Mouse (Mus musculus) urinary bladder, adult 2 months (tissue): ENCODE results near the gene Azin2. TPM values are rescaled to one million over a fixed set of nuclear protein-coding genes. Genes with fewer than 3 reads are reported as not detected.

Experiments used
- DNase-seq: peaks from one replicate; pipeline ENCODE4 v3.0.0; 2022; ENCODE audit warnings: low spot score
- polyA plus RNA-seq: library from polyadenylated mRNA; depleted of rRNA; stranded (reverse); fragments of >200 nt; gene quantifications from 2 replicates; pipeline ENCODE4 v1.2.3, GENCODE M21; 2012; rRNA removed

Gene Azin2
- 18.8 and 18.9 TPM in 2 replicates for polyA plus RNA-seq

DNA sequence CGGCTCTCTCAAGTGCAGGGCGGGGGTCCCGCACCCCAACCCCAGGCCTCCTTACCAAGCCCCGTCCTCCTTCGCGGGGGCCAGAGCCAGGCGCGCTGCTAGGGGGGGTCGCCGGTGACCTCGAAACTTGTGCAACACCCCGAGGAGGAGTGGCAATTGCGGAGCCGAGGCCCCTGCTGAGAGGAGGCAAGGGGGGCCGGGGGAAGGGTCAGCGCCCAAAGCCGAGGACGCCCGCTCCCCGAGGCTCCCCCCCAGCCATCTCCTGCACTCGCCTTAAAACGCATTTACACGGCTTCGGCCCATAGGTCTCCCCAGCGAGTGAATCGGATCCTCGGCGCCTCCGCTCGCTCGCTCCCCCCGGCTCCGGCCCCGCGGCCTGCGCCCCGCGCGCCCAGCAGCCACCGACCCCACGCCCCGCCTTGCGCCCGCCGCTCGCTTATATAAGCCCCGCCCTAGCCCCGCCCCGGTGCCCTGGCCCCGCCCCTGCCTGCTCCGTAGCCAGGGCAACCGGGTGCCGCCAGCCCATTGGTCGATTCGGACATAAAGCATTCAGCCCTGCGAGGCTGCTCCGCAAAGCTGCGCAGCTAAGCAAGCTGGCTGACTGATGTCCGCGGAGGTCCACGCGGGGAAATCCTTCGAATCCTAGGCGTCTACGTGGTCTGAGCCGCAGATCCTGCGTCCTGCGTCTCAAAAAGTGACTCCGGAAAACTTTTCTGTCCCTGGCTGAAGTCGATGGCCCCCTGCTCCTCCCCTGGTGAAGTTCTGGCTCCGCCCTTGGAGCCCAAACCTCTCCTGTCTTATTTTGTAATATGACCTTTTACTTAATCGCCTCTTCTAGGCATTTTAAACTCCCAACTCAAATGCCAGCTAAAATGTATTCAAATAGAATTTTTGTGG lies at the start of gene Azin2:
Gene Azin2, minus strand, starts transcription at position 414 of the 897 bp plus-strand sequence.
- peak; percentile 91 for DNase-seq

DNA sequence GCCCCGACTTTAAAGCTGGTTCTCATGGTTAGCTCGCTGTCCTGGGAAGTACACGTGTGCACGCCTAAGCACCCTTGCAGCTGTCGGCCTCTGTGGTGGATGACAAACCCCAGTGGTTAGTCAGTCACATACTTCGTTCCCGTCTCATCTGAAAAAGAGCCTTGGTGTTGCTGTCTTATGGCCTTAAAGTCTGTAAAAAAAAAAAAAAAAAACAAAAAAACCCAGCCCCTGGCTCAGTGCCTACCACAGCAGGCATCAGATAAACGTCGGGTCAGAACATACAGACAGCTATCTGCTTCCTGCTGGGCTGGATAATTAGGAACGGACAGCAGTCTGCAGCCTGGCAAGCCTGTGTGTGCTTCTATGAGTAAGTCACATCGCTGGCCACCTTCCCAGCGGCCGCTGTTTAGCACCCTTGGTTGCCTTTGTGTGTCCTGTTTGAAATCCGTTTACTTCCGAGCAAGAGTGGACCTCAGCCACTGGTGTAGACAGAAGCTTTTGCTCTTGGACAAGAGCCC lies 49.4 kb upstream of the Azin2 start:
- DNase-seq: no peak

DNA sequence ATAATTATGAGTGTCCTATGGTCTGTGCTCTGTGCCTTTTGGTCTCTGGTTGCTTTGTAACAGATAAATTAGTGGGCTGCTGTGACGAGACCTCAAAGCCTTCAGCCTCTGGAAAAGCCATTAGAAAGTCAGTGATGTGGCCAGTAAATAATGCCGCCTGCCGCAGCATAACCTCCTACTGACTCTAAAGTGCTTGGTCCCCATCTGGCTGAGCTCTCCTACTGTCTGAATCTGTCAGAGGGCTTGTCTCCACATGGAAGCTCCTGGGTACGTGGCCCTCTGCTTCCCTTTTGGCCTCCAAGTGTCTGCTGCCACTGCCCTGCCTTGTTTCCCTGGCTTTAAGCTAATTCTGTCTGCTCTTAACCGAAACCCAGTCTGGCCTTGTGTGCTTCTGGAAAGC lies 47.3 kb upstream of the Azin2 start:
- no peak for DNase-seq

DNA sequence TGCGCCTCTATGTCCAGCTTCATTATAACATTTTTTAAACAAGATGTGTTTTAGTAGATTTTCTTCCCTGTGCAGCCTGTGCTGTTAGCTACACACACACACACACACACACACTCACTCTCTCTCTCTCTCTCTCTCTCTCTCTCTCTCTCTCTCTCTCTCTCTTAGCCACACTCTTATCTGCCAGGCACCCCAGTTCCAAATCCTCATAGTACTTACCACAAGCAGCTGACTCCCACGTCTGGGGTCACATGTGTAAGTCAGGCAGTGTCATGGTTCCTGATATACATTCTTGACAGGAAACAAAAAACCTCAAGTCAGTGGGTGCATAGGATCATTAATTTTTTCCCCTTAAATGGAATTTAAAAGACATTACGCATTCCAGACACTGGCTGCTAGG lies 46.4 kb upstream of the Azin2 start:
- DNase-seq: no peak

DNA sequence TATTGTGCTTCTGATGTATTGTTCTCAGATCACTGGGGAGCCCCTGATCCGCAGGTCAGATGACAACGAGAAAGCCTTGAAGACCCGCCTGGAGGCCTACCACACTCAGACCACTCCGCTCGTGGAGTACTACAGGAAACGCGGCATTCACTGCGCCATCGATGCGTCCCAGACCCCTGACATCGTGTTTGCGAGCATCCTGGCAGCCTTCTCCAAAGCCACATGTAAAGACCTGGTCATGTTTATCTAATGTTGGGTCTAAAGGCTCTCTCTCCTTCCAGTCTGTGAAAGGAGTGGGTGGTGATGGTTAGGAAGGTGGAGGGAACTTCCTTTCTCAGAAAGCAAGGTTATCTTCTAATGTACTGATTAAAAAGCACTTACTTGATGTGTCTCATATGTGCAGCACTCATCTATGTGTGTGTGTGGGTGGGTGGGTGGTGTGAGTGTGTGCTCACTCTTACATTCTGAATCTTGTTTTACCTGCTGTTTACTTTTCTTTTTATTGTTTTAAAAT lies 45.8 kb upstream of the Azin2 start:
- no peak for DNase-seq

DNA sequence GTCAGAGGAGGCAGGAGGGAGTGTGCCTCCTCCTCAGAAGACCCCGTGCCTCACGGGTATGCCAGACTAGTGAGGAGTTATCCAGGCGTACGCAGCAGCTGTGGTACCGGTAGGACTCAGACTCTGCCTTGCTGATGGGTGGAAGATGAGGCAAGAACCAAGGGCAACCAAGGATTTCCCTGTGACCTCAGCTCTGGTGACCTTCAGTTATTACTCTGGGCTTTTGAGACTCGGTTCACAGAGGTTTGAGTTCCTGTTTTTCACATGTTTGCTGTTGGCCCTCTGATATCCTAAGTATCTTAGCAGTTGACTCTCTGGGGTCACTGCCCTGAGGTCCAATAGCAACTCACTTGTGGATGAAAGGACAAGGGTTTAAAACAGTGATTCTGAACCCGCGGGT lies 41.5 kb upstream of the Azin2 start:
- no peak for DNase-seq

DNA sequence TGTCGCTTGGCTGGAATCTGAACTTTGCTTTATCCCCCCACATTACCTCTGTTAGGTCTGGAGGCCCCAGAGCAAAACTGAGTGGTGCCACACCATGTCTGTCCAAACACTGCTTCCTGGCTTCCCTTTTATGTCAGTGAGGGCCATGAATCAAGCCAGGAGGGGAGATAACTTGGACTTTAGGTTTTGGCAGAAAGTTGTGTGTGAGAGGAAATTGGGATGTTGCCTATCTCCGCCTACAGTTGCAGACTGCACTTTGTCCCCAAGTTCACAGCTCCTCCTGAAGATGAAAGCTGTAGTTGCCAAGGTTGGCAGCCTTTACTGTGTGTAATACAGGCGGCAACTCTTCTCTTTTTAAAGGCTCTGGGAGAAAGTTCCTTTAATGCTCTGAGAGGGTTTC lies 38.5 kb upstream of the Azin2 start:
- no peak for DNase-seq

DNA sequence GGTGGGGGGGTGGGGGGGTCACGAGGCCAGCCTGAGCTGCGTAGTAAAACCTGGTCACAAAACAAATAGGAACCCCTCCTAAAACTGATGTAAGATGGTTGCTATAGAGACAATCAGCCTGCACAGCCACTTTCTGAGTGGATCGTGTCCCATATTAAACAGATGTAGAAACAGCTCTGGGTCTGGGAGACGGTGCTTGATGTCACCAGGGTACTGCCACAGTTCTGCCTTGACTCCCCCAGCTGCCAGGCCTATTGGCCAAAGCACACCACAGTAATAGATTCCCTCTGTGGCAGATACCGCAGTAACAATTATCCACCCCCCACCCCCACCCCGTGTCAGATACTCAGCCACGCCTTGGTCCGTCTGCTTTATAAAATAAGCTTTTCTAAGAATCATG lies 36.2 kb upstream of the Azin2 start:
- no peak for DNase-seq

DNA sequence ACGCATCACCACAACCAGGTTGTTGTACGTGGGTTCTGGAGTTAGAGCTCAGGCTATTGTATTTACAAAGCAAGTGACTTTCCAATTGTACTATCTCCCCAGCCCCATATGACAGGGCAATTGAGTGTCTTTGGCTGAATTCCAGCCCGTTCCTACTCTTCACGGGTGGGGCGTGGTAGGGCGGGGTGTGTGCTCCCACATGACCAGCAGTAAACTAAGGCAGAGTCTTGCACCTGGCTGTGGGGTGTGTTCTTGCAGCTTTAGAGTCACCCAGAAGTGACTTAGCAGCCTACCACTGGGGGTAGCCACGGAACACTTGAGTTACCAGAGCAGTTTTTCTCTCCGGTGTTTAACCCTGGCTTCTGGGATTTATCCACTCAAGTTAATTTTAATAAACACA lies 35.0 kb upstream of the Azin2 start:
- no peak for DNase-seq

DNA sequence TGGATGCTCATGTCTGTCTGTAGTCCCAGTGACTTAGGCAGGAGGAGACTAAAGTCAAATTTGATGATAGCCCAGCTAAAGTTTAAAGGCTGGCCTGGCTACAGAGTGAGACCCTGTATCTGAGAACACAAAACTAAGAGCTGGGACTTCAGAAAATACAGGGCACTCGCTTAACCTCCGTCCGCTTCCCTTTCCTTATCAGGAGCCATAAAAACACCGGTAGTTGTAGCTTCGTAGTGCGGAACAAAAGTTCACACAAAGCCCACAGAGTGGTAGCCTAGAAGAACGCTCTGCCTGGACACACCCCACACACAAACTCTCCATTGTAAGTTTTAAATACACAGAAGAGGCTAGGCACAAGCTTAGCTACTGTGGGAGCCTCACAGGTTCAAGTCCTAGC lies 33.0 kb upstream of the Azin2 start:
- DNase-seq: no peak

DNA sequence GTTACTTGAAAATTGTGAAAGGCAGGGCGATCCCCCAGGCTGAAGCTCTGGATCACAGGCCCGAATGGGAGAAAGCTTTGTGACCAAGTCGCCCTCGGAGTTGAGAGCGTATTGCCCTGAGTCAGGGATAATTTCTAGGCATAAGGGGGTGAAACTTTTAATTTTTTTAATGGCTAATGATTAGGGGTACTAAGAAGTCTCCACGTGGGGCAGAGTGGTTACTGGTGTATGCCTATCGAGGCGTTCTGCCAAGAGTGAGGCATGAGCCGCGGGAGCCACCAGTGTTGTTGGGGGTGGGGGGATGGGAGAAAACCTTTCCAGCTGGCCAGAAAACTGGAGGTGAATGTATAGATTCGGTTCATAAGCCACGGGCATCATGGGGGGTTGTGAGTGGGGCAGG lies 31.4 kb upstream of the Azin2 start:
- DNase-seq: no peak

DNA sequence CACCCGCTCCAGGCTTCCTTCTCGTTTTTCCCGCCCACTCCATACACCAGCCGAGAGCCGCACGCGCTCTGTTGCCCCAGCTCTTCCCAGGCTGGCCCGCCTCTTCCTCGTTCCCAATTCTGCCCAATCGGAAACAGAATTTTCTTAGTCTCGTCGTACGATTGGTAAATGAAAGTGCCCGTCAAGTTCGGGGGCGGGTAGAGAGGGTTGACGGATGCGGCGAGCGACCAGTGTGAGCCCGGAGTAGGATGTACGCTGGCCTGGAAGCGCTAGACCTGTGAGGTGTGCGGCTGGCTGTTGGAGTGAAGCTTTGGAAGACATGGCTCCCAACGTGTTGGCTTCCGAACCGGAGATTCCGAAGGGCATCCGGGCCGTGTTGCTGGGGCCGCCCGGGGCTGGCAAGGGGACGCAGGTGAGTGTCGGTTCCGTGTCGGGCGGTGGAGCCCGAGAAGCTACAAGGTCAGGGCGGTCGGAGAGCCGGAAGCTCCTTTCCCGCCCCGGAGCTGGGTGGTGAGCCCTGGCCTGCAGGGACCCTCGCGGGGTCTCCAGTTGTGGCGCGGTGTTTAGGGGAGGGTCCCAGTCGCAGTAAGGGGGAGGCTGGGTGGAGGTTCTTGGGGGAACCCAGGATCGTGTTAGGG lies 30.9 kb upstream of the Azin2 start:
- DNase-seq: peak; percentile 84

DNA sequence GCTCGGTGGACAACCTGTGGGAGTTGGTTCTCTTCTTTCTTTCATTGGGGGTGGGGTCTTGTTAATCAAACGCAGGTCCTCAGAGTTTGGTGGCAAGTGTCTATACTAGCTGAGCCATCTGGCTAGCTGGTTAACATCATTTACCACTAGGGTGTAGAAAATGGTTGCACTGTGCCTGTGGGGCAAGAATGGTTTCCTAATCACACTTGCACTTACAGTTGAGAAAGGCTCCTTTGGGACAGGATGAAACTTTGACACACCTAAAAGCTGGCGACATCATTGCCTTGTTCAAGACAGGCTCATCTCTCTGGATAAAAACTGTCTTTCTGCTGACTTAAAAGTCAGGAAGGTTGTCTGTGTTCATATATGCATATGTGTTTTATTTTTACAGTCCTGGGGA lies 29.9 kb upstream of the Azin2 start:
- no peak for DNase-seq

DNA sequence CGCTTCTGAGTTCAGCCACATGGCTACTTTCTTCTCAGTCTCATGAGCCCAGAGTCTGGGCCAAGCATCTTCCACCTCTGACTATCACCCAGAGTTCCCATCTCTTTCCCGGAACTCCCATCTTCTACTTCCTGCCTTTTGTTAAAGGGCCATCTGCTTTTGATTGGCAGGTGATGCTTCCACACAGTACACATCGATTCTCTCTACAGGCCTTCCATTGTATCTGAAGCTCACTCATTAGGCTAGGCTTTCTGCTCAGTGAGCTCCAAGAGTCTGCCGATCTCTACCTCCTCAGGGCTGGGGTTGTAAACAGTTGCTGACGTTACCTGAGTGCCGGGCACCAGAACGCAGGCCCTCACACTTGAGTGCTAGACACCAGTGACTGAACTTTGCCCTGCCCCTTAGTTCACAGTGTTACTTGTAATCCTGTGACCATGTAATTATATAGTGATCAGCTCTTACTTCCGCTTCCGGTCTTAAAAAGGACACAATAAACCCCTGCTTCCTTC lies 29.3 kb upstream of the Azin2 start, which contains the start of gene Ak2:
Gene Ak2, plus strand, starts transcription at position 459 of the 509 bp plus-strand sequence.
- DNase-seq: no peak

DNA sequence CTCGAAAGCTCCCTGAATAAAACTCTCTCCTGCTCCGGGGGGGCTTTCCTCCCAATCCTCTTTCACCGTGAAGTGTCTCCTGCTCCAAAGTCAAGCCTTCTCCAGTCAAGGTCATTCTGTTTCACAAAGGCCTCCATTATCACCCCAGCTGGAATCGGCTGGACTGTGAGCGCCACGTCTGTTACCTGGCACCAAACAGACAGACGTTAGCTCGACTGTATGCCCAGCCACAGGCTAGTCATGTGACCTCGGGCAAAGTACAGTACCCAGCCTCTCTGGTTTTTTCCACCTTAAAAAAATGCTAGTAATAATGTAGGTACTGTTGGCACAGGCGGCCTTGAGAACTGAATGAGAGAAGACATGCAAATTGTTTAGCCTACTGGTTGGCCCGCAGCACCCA lies 27.4 kb upstream of the Azin2 start:
- DNase-seq: no peak

DNA sequence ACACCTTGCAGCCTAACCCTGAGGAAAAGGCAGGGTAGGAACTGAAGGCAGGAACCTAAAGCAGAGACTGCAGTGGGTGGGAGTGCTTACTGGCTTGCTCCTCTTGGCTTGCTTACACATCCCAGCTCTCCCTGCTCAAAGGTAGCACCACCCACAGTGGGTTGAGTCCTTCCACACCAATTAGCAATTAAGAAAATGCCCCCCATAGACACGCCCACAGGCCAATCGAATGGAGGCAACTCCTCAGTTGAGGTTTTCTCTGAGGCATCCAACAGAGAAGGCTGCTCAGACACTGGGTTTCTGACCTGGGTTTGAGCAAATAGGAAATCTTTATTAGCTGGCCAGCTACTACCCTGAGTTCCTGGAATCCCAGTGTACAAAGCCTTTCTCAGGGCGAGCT lies 26.7 kb upstream of the Azin2 start:
- no peak for DNase-seq

DNA sequence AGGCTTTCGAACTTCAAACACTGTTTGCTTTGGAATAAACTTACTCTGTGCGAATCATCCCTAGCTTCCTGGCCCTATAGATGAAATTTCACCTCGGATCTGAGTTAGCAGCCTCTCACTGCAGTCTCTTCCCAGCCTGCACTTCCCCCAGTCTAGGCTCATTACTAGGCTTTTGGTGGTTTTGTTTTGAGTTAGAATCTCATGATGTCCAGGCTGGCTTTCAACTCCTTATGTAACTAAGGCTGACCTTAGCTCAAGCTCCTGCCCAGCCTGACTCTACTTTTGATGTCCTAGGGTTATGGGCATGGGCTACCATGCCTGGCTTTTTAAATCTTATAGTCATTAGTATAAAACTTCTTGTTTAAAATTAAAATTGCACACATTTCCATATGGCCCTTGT lies 22.4 kb upstream of the Azin2 start:
- no peak for DNase-seq

DNA sequence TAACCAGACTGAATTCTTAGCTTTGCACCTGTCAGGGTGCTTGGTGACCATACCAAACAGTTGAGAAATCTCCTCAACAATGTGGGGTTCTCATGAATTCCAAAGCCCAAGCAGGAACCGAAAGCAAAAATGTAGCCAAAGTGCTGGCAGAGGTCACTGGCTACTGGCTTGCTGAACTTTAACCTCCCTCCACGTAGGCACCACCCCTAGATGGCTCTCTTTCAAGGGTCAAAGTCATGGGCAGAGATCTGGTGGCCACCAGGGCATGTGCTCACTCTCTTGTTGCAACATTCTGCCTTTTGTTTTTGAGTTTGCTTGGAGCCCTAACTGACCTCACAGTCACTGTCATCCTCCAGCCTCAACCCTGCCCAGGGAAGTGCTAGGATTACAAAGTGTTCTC lies 21.4 kb upstream of the Azin2 start:
- no peak for DNase-seq

DNA sequence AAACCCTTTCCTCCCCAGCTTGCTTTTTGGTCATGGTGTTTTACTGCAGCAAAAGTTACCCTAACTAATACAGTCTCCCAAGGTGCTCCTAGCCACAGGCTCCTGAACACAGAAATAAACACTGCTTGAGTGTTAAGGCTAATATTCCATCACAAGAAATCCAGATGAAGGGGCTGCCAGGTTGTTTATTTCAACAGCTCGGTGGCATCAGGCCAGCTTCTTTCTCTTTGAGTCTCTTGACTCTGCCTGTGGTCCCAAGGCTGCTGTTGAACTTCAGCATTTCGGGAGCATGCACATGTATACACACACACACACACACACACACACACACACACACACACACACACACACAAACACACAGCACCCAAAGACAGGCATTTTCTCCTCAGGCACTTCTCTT lies 20.9 kb upstream of the Azin2 start:
- no peak for DNase-seq

DNA sequence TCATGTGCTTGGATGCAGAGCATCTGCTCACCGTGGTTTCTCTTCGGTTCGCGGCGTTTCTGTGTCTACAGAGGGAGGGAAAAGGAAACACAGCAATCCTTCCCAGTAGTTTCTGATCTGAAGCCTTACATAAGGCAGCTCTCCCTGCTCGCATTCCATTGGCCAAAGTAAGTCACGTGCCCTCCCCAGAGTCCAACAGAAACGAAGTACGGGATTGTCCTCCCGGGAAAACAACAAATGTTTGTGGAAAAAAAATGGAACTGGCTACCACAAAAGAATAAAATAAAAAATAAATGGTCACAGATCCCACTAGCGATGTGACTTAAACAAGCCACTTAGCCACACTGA lies 19.6 kb upstream of the Azin2 start:
- no peak for DNase-seq

DNA sequence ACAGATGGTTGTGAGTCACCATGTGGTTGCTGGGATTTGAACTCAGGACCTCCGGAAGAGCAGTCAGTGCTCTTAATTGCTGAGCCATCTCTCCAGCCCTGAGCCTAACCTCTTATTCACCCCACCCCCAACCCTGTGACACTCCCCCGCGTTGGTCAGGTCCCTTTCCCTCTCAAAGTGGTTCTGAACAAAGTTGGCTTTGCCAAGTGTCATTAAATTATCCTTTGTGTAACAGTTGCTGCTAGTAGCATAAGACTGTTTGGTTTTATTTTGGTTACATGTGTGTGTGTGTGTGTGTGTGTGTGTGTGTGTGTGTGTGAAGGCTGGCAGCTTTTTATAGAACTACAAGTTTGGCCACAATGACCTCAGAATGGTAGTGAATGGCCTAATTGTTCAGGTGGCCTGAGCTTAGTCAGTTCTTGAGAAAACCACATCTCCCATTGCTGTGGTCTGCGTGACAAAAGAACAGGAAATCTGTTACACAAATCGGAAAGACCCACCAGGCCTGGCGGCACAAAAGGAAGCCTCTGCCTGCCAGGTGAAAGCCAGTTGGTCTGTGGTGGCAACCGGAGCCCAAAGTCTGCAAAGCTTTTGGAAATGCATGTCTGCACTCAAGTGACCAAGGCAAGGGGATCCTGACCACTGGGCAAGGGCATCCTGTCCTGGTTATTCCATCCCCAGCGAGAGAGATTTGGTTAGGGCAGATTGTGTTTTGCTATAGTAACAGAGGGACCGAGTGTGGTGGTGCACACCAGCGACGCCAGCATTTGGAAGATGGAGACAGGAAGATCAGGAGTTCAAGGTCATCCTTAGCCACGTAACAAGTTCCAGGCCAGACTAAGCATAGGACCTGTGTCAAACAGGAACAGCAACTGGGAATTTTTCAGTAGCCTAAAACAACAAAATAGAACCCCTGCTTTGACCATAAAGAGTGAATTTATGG lies 18.9 kb upstream of the Azin2 start:
- no peak for DNase-seq

DNA sequence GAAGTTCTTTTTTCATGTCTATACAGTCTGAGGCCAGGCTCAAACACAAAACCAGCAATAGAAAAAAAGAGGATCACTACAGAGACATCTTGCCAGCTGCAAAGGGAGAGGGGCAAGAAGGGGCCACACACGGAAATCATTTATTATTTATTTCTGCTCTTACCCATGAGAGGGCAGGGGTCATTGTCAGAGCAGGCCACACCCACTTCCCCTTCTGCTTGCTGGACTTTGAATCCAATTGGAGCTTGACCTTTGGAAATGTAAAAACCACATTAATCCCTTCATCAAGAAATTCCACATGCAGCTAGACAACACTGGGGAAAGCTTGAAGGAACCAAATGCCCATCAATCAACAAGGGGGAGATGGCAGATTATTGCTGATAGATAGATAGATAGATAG lies 16.4 kb upstream of the Azin2 start:
- no peak for DNase-seq
